ENCODE assay signal across 27 mouse cellular contexts in genomic region chr5:53302895-53303670, GRCm38 (mm10). TPM values are rescaled to one million over a fixed set of nuclear protein-coding genes. Genes with fewer than 3 reads are reported as not detected.
DNase-seq lines count a peak whose midpoint lies in the region; ATAC-seq and TF ChIP-seq lines count a peak whose summit lies in the region.
"Had no signal": no experiment of that assay in that cellular context is flagged by ENCODE, and none has a peak within 500 bp of the region (broad histone marks: within the 10 kb centered on the region; RNA-seq: fewer than 3 reads in every experiment).

No protein-coding gene starts in this region.

- no peaks in the 10 kb centered on the region for H3K4me1 ChIP-seq in forebrain, embryonic 11.5 days (replicated peaks; ENCODE audit: control insufficient read depth, insufficient read depth, low read length)
- no peaks in the 10 kb centered on the region for H3K4me1 ChIP-seq in forebrain, embryonic 14.5 days (ENCODE audit: control insufficient read depth, insufficient read depth, low read length)
- no peaks in the 10 kb centered on the region for H3K4me1 ChIP-seq in kidney, adult 2 months (ENCODE audit: control insufficient read depth, insufficient read depth, low read length)
- H3K4me1 ChIP-seq in kidney, embryonic 14.5 days (ENCODE audit: control insufficient read depth, insufficient read depth, low read length): no peaks in the 10 kb centered on the region
- no peaks in the 10 kb centered on the region for H3K4me1 ChIP-seq in kidney, postnatal 0 days (replicated peaks; ENCODE audit: insufficient read depth, low read length)
- H3K4me1 ChIP-seq: embryonic facial prominence, embryonic 13.5 days; heart, embryonic 10.5 days; intestine, embryonic 15.5 days; limb, embryonic 13.5 days; lung, embryonic 15.5 days; neural tube, embryonic 13.5 days had no signal

- no peak overlapping the region for H3K4me3 ChIP-seq in forebrain, embryonic 11.5 days (ENCODE audit: low read depth, low read length)
- H3K4me3 ChIP-seq in forebrain, embryonic 14.5 days (ENCODE audit: low read depth, low read length): no peak overlapping the region
- no peak overlapping the region for H3K4me3 ChIP-seq in kidney, adult 2 months (ENCODE audit: insufficient read depth, low read depth, low read length)
- H3K4me3 ChIP-seq in kidney, embryonic 14.5 days (ENCODE audit: low read length): no peak overlapping the region
- H3K4me3 ChIP-seq in kidney, postnatal 0 days (replicated peaks; ENCODE audit: low read depth, low read length): no peak overlapping the region
- H3K4me3 ChIP-seq: embryonic facial prominence, embryonic 13.5 days; forebrain, embryonic 10.5 days; heart, embryonic 10.5 days; hindbrain, embryonic 12.5 days; intestine, embryonic 15.5 days; limb, embryonic 13.5 days; lung, embryonic 15.5 days; neural tube, embryonic 13.5 days had no signal

- no peaks in the 10 kb centered on the region for H3K27me3 ChIP-seq in forebrain, embryonic 11.5 days (ENCODE audit: control insufficient read depth, insufficient read depth, low read length)
- no peaks in the 10 kb centered on the region for H3K27me3 ChIP-seq in forebrain, embryonic 14.5 days (replicated peaks; ENCODE audit: control insufficient read depth, insufficient read depth, low read length)
- H3K27me3 ChIP-seq in kidney, adult 2 months (replicated peaks; ENCODE audit: control insufficient read depth, insufficient read depth, low read length): no peaks in the 10 kb centered on the region
- no peaks in the 10 kb centered on the region for H3K27me3 ChIP-seq in kidney, embryonic 14.5 days (ENCODE audit: control insufficient read depth, insufficient read depth, low read length)
- H3K27me3 ChIP-seq in kidney, postnatal 0 days (ENCODE audit: insufficient read depth, low read length): no peaks in the 10 kb centered on the region
- H3K27me3 ChIP-seq: embryonic facial prominence, embryonic 13.5 days; hindbrain, embryonic 12.5 days; intestine, embryonic 15.5 days; limb, embryonic 13.5 days; lung, embryonic 15.5 days; neural tube, embryonic 13.5 days had no signal

- 75% methylated on average over 10 of the region's 10 CpGs for WGBS in forebrain, embryonic 11.5 days
- 70% methylated on average over 10 of the region's 10 CpGs for WGBS in forebrain, embryonic 14.5 days
- WGBS in kidney, adult 2 months: 74% methylated on average over 10 of the region's 10 CpGs
- 84% methylated on average over 10 of the region's 10 CpGs for WGBS in kidney, embryonic 14.5 days
- 88% methylated on average over 10 of the region's 10 CpGs for WGBS in kidney, postnatal 0 days

- no peaks in the 10 kb centered on the region for H3K36me3 ChIP-seq in forebrain, embryonic 11.5 days (ENCODE audit: control insufficient read depth, insufficient read depth, low read length)
- no peaks in the 10 kb centered on the region for H3K36me3 ChIP-seq in forebrain, embryonic 14.5 days (ENCODE audit: control insufficient read depth, insufficient read depth, low read length)
- no peaks in the 10 kb centered on the region for H3K36me3 ChIP-seq in kidney, adult 2 months (ENCODE audit: control insufficient read depth, insufficient read depth, low read length)
- no peaks in the 10 kb centered on the region for H3K36me3 ChIP-seq in kidney, embryonic 14.5 days (ENCODE audit: control insufficient read depth, insufficient read depth, low read length)
- H3K36me3 ChIP-seq in kidney, postnatal 0 days (ENCODE audit: insufficient read depth, low read length): no peaks in the 10 kb centered on the region
- H3K36me3 ChIP-seq: embryonic facial prominence, embryonic 13.5 days; forebrain, embryonic 10.5 days; heart, embryonic 10.5 days; hindbrain, embryonic 12.5 days; intestine, embryonic 15.5 days; limb, embryonic 13.5 days; lung, embryonic 15.5 days; neural tube, embryonic 13.5 days had no signal

- DNase-seq in forebrain, embryonic 11.5 days (ENCODE audit: low spot score): no peak
- DNase-seq in forebrain, embryonic 14.5 days (ENCODE audit: low spot score): no peak
- peak; percentile 71 for DNase-seq in kidney, adult 2 months
- DNase-seq in kidney, postnatal 0 days (ENCODE audit: low spot score): no peak
- no peak for DNase-seq in adrenal gland, postnatal 4 days (ENCODE audit: low spot score in 2 of 2)
- DNase-seq in layer of hippocampus, adult 18-20 months (ENCODE audit: low spot score in 2 of 2): no peak
- DNase-seq: adrenal gland, adult 2 months; adrenal gland, postnatal 36 days; cerebellum, adult 8-10 months; forebrain, postnatal 0 days; gastrocnemius, postnatal 10 days; heart, postnatal 36 days; thymus, postnatal 4 days had no signal

- no peak overlapping the region for H3K27ac ChIP-seq in forebrain, embryonic 11.5 days (ENCODE audit: low read depth, low read length)
- H3K27ac ChIP-seq in forebrain, embryonic 14.5 days (ENCODE audit: low read depth, low read length): no peak overlapping the region
- H3K27ac ChIP-seq in kidney, adult 2 months (ENCODE audit: insufficient read depth, low read depth, low read length): no peak overlapping the region
- no peak overlapping the region for H3K27ac ChIP-seq in kidney, embryonic 14.5 days (ENCODE audit: low read depth, low read length)
- H3K27ac ChIP-seq in kidney, postnatal 0 days: no peak overlapping the region
- H3K27ac ChIP-seq: embryonic facial prominence, embryonic 13.5 days; forebrain, embryonic 10.5 days; heart, embryonic 10.5 days; hindbrain, embryonic 12.5 days; hindbrain, postnatal 0 days; intestine, embryonic 15.5 days; limb, embryonic 13.5 days; lung, embryonic 15.5 days; neural tube, embryonic 13.5 days had no signal

- no peak overlapping the region for H3K9ac ChIP-seq in forebrain, embryonic 11.5 days (ENCODE audit: low read length)
- H3K9ac ChIP-seq in forebrain, embryonic 14.5 days (ENCODE audit: low read length): no peak overlapping the region
- H3K9ac ChIP-seq in kidney, embryonic 14.5 days (ENCODE audit: low read depth, low read length): no peak overlapping the region
- no peak overlapping the region for H3K9ac ChIP-seq in kidney, postnatal 0 days (ENCODE audit: low read depth, low read length)
- H3K9ac ChIP-seq: embryonic facial prominence, embryonic 13.5 days; forebrain, postnatal 0 days; hindbrain, embryonic 12.5 days; intestine, embryonic 15.5 days; limb, embryonic 13.5 days; lung, embryonic 15.5 days; neural tube, embryonic 13.5 days had no signal

- H3K4me2 ChIP-seq in forebrain, embryonic 11.5 days (ENCODE audit: low read depth, low read length, severe bottlenecking): no peak overlapping the region
- H3K4me2 ChIP-seq in forebrain, embryonic 14.5 days (ENCODE audit: low read length): no peak overlapping the region
- no peak overlapping the region for H3K4me2 ChIP-seq in kidney, embryonic 14.5 days (replicated peaks; ENCODE audit: low read depth, low read length)
- H3K4me2 ChIP-seq in kidney, postnatal 0 days (ENCODE audit: low read length): no peak overlapping the region
- H3K4me2 ChIP-seq: embryonic facial prominence, embryonic 13.5 days; hindbrain, embryonic 12.5 days; intestine, embryonic 15.5 days; limb, embryonic 13.5 days; liver, embryonic 11.5 days; lung, embryonic 15.5 days; midbrain, embryonic 11.5 days; neural tube, embryonic 13.5 days had no signal

- TF ChIP-seq CTCF in kidney, adult 2 months (conservative IDR thresholded peaks at IDR 0.05; ENCODE audit: insufficient read depth, insufficient read length, low read depth, low read length): no peak
- no peak for TF ChIP-seq CTCF in kidney, postnatal 0 days (IDR thresholded peaks at IDR 0.05; ENCODE audit: low read depth)

- H3K9me3 ChIP-seq in forebrain, embryonic 11.5 days (ENCODE audit: control insufficient read depth, low read length): no peaks in the 10 kb centered on the region
- H3K9me3 ChIP-seq in forebrain, embryonic 14.5 days (replicated peaks; ENCODE audit: control insufficient read depth, low read length): no peaks in the 10 kb centered on the region
- no peaks in the 10 kb centered on the region for H3K9me3 ChIP-seq in kidney, embryonic 14.5 days (ENCODE audit: control insufficient read depth, low read length)
- H3K9me3 ChIP-seq in kidney, postnatal 0 days (replicated peaks; ENCODE audit: low read length): no peaks in the 10 kb centered on the region
- H3K9me3 ChIP-seq: embryonic facial prominence, embryonic 13.5 days; forebrain, embryonic 10.5 days; heart, embryonic 10.5 days; hindbrain, embryonic 12.5 days; intestine, embryonic 15.5 days; limb, embryonic 13.5 days; lung, embryonic 15.5 days; neural tube, embryonic 13.5 days had no signal

- TF ChIP-seq POLR2A in kidney, adult 2 months (IDR thresholded peaks at IDR 0.05; ENCODE audit: low read depth, low read length): no peak

- peak; percentile 42; the same call in 1 of the 2 replicates for ATAC-seq in forebrain, embryonic 11.5 days (replicated peaks; ENCODE audit: low FRiP score)
- ATAC-seq in forebrain, embryonic 14.5 days: no peak
- ATAC-seq in kidney, embryonic 14.5 days (ENCODE audit: low FRiP score, low TSS enrichment): no peak
- ATAC-seq in kidney, postnatal 0 days (replicated peaks; ENCODE audit: low FRiP score, low read depth): peak; percentile 54; the same call in 1 of the 2 replicates
- ATAC-seq: activated CD4-positive, CD25-positive, alpha-beta regulatory T cell, adult 4 months; CD4-positive, CD25-positive, alpha-beta regulatory T cell, adult 4 months; forebrain, postnatal 0 days; hindbrain, postnatal 0 days; intestine, embryonic 15.5 days had no signal

RNA-seq across cellular contexts. Expression of gene Smim20, which starts 36.2 kb away (rescaled TPM):
- polyA plus RNA-seq in forebrain, embryonic 11.5 days (2014; fragmentation: Nextera tagmentation; extraction: Ambion mirVana): 71.3 and 75.4 TPM in 2 replicates
- 68.1 and 95.4 TPM in 2 replicates for polyA plus RNA-seq in forebrain, embryonic 14.5 days (2014; fragmentation: Nextera tagmentation; extraction: Ambion mirVana)
- 99.5 and 103 TPM in 2 replicates for polyA plus RNA-seq in kidney, adult 2 months (2012; rRNA removed)
- polyA plus RNA-seq in kidney, embryonic 14.5 days (2014; fragmentation: Nextera tagmentation; extraction: Ambion mirVana): 91.7 and 106 TPM in 2 replicates
- polyA plus RNA-seq in kidney, postnatal 0 days (2015; fragmentation: Nextera tagmentation; extraction: Ambion mirVana): 135 and 143 TPM in 2 replicates
- 10 to 100 TPM; 66.2 to 71.2 TPM for total RNA-seq in adrenal gland, postnatal 4 days (2021)
- total RNA-seq in layer of hippocampus, adult 18-20 months (2021): 10 to 100 TPM; 42.9 to 45.1 TPM

Comparison
In these comparisons a context has a peak if more than half of its experiments do, and no peak if none do; other contexts are left out.
1. ATAC-seq: peak in forebrain, embryonic 11.5 days (single experiment) and kidney, postnatal 0 days (single experiment); none in forebrain, embryonic 14.5 days (single experiment) and kidney, embryonic 14.5 days (single experiment).